Mouse (Mus musculus) forebrain, postnatal 0 days (tissue): ENCODE results near the gene Plcxd2. TPM values are rescaled to one million over a fixed set of nuclear protein-coding genes. Genes with fewer than 3 reads are reported as not detected.

Source experiments
- ATAC-seq: fragments of 200-750 bp; cut with Nextera tagmentation; 2 replicates; pipeline ENCODE4 v1.8.0; 2017; ENCODE audit warnings: mild to moderate bottlenecking, moderate library complexity
- DNase-seq: peaks from one replicate; pipeline ENCODE4 v3.0.0-alpha.2; 2015
- H3K27ac ChIP-seq: fragments of 300-500 bp; sonication (generic); 2 replicates; pipeline ENCODE4 v1.5.1; 2014; ENCODE audit warnings: low read depth, mild to moderate bottlenecking, antibody characterized with exemption, low read length, moderate library complexity, mixed read lengths
- H3K27me3 ChIP-seq: fragments of 300-500 bp; sonication (generic); 2 replicates; pipeline ENCODE4 v1.6.1; 2014; ENCODE audit warnings: mild to moderate bottlenecking, low read length, mixed read lengths; ENCODE audit not compliant: insufficient read depth
- H3K36me3 ChIP-seq: fragments of 300-500 bp; sonication (generic); 2 replicates; pipeline ENCODE4 v1.6.1; 2014; ENCODE audit warnings: mild to moderate bottlenecking, moderate library complexity; ENCODE audit not compliant: insufficient read depth
- H3K4me1 ChIP-seq: fragments of 300-500 bp; sonication (generic); 2 replicates; pipeline ENCODE4 v1.6.1; 2014; ENCODE audit warnings: antibody characterized with exemption; ENCODE audit not compliant: insufficient read depth
- H3K4me2 ChIP-seq: fragments of 300-500 bp; sonication (generic); 2 replicates; pipeline ENCODE4 v1.6.1; 2014; ENCODE audit warnings: low read depth, mild to moderate bottlenecking, moderate library complexity
- H3K4me3 ChIP-seq: fragments of 300-500 bp; sonication (generic); 2 replicates; pipeline ENCODE4 v1.5.1; 2014; ENCODE audit warnings: low read depth, low read length, mixed read lengths
- H3K9ac ChIP-seq: fragments of 300-500 bp; sonication (generic); 2 replicates; pipeline ENCODE4 v1.6.1; 2014; ENCODE audit warnings: mild to moderate bottlenecking
- H3K9me3 ChIP-seq: fragments of 300-500 bp; sonication (generic); 2 replicates; pipeline ENCODE4 v1.6.1; 2016; ENCODE audit warnings: low read length
- CTCF ChIP-seq: sonication (generic); IDR thresholded peaks from 2 replicates; pipeline ENCODE4 v1.5.1; 2016; ENCODE audit warnings: antibody characterized with exemption, control low read depth, low read depth
- WGBS: fragments of 180-500 bp; shearing (Covaris S2); extraction: QIAGEN DNeasy Blood & Tissue Kit; methylation state at CpG from one replicate; pipeline ENCODE4 v1.1.7; 2014; 5-methylcytosine and 5-hydroxymethylcytosine counted together
- polyA plus RNA-seq: library from polyadenylated mRNA; unstranded; fragments of >200 nt; fragmentation: Nextera tagmentation; extraction: Ambion mirVana; gene quantifications from 2 replicates; pipeline ENCODE4 v1.2.1, GENCODE M21; 2015
- total RNA-seq: library from RNA; depleted of rRNA; stranded (reverse); fragments of >200 nt; gene quantifications from 2 replicates; pipeline ENCODE4 v1.2.3, GENCODE M21; 2014

The Plcxd2 gene
- total and polyA plus RNA-seq, 2 experiments from 2014 or later: 11.7 to 33.2 TPM

GRCm38 (mm10) chr16:46008036-46008605 lies 1.9 kb downstream of the Plcxd2 start:
- no peak for ATAC-seq
- no peak overlapping the region for H3K9ac ChIP-seq
- WGBS: 49% methylated on average over 5 of the region's 5 CpGs
- peaks cover 10% of the 10 kb centered on the region; the same call in 1 of the 2 replicates for H3K4me1 ChIP-seq
- no peak for TF ChIP-seq CTCF
- H3K27me3 ChIP-seq: no peaks in the 10 kb centered on the region
- H3K4me3 ChIP-seq: peak overlapping the region; percentile 73
- H3K4me2 ChIP-seq: peak overlapping the region; percentile 78
- no peaks in the 10 kb centered on the region for H3K9me3 ChIP-seq
- no peak for DNase-seq
- no peaks in the 10 kb centered on the region for H3K36me3 ChIP-seq
- no peak overlapping the region for H3K27ac ChIP-seq

DNA sequence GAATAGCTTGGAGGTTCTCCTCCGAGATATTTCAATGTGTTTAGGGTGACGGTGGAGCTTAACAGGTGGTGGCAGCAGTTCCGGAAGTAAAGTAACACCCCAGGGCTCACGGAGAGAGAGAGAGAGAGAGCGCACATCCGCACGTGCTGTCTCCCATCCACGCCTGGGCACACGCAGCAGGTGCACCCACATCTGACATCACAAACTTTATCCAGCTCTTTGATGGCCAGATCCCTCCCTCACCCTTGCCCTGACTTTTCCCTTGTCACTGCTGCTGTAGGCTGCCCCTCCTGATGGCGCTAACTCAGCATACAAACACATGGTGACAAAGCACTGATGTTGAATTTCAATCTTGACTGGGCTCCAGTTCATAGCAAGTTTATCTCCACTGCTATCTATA lies 3.8 kb downstream of the Plcxd2 start:
- Histone ChIP-seq H3K27ac (no peak overlapping the region), H3K36me3 (no peaks in the 10 kb centered on the region), H3K9me3 (no peaks in the 10 kb centered on the region), H3K4me1 (peaks cover 10% of the 10 kb centered on the region; the same call in 1 of the 2 replicates), H3K27me3 (no peaks in the 10 kb centered on the region), H3K9ac (no peak overlapping the region), H3K4me3 (no peak overlapping the region), H3K4me2 (no peak overlapping the region)
- 77% methylated on average over 10 of the region's 10 CpGs for WGBS
- DNase-seq: no peak
- TF ChIP-seq CTCF: no peak
- no peak for ATAC-seq

DNA sequence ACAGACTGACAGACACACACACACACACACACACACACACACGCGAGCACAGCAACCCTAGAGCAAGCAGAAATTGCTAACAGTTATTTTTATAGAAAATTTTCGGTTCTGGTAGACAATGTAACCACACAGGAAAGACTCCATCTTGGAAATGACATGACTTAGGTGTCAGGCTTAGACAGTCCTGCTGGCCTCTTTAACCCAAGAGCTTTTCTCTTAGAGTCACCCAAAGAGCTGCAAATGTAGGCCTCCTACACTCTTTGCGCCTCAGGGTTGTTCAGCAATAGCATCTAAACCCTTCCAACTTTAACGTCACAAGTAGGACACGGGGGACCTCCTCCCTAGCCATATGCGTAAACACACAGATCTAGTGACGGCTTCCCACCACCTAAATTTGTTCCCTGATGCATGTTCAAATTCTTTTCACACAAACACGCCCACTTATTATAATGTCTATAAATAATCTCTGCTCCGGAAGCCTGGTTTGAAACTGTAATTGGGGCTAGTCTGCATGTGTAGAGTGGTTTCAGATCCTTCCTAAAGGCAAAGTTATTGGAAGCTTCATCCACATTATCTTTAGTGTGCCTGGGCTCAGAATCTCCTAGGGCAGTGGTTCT lies 8.4 kb downstream of the Plcxd2 start:
- Histone ChIP-seq H3K27ac (no peak overlapping the region), H3K4me3 (no peak overlapping the region), H3K9ac (no peak overlapping the region), H3K9me3 (no peaks in the 10 kb centered on the region), H3K27me3 (no peaks in the 10 kb centered on the region), H3K4me2 (no peak overlapping the region), H3K36me3 (no peaks in the 10 kb centered on the region), H3K4me1 (peaks cover 8% of the 10 kb centered on the region; the same call in 1 of the 2 replicates)
- no peak for ATAC-seq
- DNase-seq: no peak
- 78% methylated on average over 10 of the region's 10 CpGs for WGBS
- TF ChIP-seq CTCF: no peak

GRCm38 (mm10) chr16:46000976-46001375 lies 9.0 kb downstream of the Plcxd2 start:
- TF ChIP-seq CTCF: no peak
- Histone ChIP-seq H3K27ac (no peak overlapping the region), H3K36me3 (no peaks in the 10 kb centered on the region), H3K4me2 (no peak overlapping the region), H3K9me3 (no peaks in the 10 kb centered on the region), H3K4me3 (no peak overlapping the region), H3K27me3 (no peaks in the 10 kb centered on the region), H3K4me1 (peaks cover 7% of the 10 kb centered on the region; the same call in 1 of the 2 replicates), H3K9ac (no peak overlapping the region)
- 75% methylated on average over 3 of the region's 3 CpGs for WGBS
- DNase-seq (no peak), ATAC-seq (no peak)

DNA sequence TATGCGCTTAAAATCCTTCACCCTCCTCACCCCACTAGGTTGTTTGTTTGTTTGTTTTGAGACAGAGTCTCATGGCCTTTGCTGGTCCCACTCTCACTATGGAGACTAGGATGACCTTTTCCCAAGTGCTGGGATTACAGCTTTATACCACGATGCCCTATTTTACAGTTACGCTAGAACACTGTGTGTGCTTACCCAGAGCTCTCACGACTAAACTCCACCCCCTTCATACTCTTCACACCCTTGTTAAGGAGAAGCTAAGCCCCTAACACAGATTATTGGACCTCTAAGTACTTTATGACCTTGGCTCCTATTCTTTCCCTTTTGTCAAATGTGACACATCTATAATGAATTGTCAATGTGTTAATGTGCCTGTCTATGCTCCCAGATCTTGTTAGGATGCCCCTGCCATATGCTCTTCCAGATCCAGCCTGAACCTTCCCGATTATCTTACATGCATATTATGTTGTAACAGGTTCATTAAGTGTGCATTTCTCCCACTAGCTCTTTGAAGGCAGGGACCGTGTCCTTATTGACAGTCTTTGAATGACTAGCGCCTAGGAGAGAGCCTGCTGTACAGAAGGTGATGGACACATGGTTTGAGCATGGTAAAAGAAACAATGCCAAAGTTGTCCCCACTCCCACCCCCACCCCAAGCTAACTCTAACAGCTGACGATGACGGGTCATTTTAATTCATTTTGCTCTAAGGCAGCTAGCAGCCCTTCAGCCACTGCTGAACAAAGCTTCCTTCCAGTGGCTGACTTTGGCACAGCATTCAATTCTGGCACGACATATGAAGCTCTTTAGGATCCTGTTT lies 10.4 kb downstream of the Plcxd2 start:
- peak; percentile 72 for ATAC-seq
- Histone ChIP-seq H3K27me3 (no peaks in the 10 kb centered on the region), H3K4me3 (no peak overlapping the region), H3K36me3 (no peaks in the 10 kb centered on the region), H3K4me2 (no peak overlapping the region), H3K9ac (no peak overlapping the region), H3K27ac (no peak overlapping the region), H3K9me3 (no peaks in the 10 kb centered on the region), H3K4me1 (peaks cover 7% of the 10 kb centered on the region; the same call in 1 of the 2 replicates)
- TF ChIP-seq CTCF: no peak
- DNase-seq: peak; percentile 47
- 20% methylated on average over 10 of the region's 10 CpGs for whole genome bisulfite sequencing

DNA sequence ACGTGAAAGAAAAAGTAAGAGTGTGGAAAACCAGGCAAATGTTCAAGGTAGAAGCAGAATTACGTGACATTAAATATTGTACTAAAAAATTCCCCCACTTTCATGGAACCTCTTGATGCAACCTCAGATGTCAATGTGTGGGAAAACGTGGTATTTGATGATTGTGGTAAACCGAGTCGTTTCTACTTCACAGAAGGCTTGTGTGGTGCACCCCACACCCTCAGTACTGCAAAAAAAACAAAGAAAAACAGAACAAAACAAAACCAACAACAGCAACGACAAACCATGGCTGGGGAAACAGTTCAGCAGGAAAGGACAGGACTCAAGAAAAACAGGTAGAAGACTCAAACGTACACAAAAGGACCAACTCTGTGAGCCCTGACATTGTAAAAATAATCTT lies 11.8 kb downstream of the Plcxd2 start:
- TF ChIP-seq CTCF: no peak
- ATAC-seq (no peak), DNase-seq (no peak)
- Histone ChIP-seq H3K27ac (no peak overlapping the region), H3K27me3 (no peaks in the 10 kb centered on the region), H3K4me3 (no peak overlapping the region), H3K9me3 (no peaks in the 10 kb centered on the region), H3K9ac (no peak overlapping the region), H3K4me1 (peaks cover 7% of the 10 kb centered on the region; the same call in 1 of the 2 replicates), H3K36me3 (no peaks in the 10 kb centered on the region), H3K4me2 (no peak overlapping the region)
- WGBS: 83% methylated on average over 7 of the region's 7 CpGs
